Mouse (Mus musculus) adrenal gland, postnatal 4 days (tissue): ENCODE data around the gene Tmem184b. TPM values are rescaled to one million over a fixed set of nuclear protein-coding genes. Genes with fewer than 3 reads are reported as not detected.

Experiments
- DNase-seq, 2 experiments: peaks; one replicate each; pipeline ENCODE4 v3.0.0; 2021 to 2022; ENCODE audit warnings: low spot score in 2 of 2, mixed read lengths in 2 of 2
- total RNA-seq, 2 experiments: library from RNA; stranded (reverse); gene quantifications; 2 replicates each; pipeline ENCODE4 v1.2.3; 2021

Gene Tmem184b
- total RNA-seq, 2 experiments from 2014 or later = 45.7 to 47.4 TPM

DNA sequence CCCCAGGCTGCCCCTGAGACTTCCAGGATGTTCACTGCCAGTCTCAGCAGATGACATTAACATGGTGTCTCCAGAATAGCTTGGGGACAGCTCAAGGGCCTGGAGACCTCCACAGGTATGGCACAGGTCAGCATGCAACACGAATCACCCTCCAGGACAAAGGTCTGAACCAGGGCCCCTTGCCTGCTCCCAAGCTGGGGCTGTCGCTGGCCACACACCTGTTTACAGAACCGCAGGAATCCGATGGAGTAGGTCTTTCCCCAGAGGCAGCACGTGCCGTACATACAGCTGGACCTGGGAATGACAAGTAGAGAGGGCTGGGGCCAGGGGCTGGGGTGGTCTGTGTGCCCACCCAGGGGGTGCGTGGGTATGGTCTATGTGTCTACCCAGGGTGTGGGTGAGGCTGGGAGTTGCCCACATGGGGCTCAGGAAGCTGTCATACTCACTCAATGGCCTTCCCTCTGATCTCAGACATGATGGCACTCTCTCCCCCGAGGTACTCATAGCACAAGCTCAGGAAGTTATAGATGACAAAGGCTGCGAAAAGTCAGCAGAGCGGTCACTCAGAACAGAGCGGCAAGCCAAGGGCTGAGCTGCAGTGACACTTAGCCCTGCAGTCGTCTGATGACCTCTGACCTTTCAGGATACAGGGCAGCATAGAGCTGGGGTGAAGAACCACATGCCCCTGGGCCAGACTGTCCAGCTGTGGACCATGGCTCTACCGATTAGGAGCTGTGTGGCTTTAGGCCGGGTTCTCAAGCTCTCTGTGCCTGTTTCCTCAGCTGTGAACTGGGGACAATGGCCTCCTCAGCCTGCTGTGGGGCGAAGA is 33.7 kb downstream of the Tmem184b start:
- no peak for DNase-seq

DNA sequence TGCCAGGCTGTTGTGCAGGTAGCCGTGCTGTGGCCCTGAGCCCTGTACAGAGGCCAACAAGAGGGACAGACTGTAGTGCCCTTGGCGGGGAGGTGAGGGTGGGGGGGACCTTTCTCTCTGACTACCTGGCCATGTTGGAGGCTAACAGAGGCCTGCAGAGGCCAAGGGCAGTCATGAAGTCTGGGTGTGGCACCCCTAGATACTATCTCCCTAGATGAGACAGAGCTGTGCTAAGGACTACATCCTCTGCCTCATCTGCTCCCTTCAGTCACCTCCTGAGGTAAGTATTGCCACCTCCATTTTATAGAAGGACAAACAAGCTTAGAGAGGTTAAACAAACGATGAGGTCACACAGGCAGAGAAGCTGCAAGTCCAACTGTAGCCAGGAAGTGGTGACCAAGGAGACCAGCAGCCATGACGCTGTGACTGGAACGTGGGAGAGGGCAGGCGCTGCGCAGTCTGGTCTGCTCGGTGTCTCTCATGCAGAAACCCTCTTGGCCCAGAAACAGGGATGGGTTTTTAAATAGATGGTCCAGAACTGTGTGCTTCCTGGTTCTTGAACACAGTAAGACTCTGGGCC is 34.4 kb downstream of the Tmem184b start:
- DNase-seq = no peak

DNA sequence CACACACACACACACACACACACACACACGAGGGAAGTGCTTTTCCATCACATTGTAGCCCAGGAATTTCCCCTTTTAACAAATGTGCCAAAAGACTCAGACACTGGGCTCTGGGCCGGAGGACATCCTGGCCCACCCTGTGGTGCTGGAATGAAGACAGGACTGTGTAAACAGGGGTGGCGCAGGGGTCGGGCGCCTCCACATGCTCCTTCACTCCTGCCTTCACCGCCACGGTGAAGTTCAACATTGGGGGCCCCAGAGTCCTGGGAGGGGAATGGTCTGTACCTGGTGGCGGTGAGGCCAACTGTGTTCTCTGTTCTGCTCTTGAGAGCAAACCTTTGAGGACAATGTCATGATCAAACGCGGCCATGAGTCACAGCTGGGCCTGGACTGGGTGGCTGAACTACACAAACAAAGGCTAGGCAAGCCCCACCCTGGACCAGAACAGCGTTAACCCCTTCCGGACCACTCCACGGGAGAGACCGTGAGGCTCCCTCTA is 35.0 kb downstream of the Tmem184b start:
- DNase-seq = peak in 1 of 2 experiments; percentile 21

DNA sequence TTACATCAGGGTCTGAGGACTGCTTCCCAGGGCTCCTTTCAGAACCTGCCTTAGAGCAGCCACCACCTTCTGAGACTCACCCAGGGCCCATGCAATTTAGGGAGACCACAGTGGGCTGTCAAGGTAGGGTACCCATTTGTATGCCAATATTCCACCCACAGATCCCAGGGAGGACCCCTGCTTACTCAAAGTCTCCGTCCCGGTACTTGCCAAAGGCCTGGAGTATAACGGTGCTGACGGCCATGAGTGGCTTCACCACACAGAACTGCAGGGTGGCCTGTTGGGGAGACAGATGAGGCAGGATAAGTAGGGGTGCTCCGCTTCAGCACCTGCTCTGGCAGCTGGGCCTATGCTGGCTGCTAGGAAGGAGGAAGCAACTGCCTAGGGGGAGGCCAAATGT is 37.0 kb downstream of the Tmem184b start:
- DNase-seq = no peak

DNA sequence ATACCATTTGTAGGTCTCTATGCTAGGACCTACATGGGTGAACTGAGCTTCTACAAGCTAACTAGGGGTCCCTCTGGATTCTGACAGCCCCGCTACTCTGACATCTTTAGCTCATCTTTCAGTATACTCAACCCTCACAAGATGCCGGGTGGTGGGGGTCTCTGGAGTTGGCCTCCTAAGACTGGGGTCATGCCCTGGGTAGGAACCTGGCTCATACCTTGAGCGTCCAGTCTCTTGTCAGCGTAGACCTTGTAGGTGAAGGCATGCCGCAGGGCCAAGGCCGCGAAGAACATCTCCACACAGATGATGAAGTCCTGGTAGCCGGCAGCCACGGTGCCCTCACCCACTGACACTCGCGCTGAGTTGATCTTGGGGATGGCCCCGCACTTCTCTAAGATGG is 38.3 kb downstream of the Tmem184b start:
- no peak for DNase-seq

DNA sequence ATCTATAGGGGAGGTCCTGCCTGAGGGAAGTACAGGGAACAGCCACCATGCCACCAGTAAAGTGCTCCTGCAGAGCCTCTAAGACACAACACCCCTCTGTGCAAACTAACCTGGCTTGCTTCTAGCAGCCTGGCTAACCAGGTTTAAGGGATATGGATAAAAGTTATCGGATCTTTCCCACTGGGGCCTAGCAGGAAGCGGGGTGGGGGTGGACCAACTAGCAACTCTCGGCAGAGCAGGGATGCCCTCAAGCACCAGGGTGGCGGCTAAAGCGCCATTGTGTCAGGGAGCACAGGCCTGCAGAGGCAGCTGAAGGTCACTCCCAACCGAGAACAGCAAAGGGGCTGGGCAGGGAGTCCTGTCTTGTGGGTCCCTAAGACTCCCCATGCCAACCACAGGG is 39.2 kb downstream of the Tmem184b start:
- no peak for DNase-seq

DNA sequence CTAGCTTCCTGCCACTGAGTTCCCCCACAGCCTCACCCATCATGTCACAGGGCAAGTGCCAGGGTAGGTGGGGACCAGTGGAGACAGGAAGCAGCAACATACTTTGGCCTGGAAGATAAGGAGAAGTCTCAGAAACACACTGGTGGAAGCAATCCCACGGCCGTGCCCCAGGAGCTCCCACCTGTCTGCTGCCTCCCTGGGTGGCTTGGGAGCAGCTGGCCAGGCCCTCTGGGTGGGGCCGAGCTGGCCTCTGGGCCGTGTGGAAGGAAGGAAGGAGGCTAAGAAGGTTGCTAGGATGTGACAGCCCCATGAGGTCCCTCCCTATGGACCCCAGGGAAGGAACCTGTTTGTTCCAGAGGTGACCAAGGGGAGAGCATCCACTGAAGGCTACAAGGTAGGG is 42.3 kb downstream of the Tmem184b start:
- no peak for DNase-seq

DNA sequence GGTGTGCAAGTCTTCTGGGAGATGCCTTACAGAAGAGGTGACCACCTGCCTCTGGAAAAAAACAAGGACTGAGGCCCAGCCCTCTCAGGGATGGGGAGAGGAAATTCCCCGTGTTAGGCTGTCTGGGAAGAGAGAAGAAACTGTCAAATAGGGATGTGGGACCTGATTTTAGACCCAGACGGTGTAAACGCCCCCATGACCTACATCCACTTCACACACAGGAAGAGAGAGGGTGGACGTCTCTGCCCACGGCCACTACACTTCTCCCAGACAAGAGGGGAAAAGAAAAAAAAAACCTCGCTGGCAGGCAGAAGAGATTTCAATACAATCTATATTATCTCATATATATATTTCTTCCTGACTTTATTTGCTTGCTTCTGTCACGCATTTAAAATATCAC is 43.0 kb downstream of the Tmem184b start:
- DNase-seq = no peak

DNA sequence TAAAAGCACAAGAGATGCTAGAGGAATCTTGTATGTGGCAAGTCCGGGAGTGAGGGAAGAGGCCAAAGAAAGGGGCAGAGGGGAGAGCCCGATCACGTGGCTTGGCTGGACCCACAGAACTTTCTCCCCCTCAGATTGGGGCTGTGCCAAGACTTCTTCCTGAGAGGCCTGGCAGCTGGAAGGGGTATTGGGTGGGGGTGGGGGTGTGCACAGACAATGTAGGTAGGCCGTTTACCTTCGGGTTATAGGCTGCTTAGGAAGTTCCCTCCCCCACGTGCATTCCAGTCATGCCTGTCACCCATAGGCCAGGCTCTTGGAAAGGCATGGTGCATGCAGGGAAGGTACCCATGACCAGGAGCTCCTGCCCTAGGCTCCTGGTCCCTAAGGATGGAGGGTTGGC is 43.4 kb downstream of the Tmem184b start:
- no peak for DNase-seq

DNA sequence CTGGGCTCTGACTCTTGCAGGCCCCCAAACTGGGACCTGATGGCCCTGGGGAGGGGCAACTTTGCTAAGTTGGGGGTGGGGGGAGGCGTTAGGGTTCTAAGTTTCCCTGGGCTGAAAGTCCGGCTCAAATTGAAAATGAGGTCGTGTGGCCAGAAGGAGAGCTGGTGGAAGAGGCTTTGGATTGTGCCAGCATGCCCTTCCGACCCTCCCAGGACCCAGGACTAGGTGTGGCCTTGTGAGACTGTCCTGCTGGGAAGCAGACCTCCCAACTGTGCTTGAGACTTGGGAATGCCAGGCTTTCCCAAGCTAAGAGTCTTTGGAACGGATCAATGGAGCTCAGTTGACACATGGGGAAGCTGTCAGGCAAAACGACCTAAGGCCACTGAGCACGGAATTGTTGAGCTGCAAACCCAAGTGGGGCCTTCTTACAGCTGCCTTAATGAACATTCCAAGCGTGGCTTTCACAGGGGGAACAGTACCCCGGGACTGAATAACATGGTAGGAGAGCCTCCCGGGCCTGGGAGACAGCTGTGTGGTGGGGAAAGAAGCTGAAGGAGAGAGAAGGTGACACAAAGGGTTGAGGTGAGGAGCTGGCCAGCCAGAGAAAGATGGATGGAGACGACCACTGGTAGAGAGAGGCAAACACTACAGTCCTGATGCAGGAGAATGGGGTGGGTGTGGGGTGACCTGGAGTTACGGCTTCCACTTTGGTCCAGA is 45.2 kb downstream of the Tmem184b start:
- DNase-seq = no peak

DNA sequence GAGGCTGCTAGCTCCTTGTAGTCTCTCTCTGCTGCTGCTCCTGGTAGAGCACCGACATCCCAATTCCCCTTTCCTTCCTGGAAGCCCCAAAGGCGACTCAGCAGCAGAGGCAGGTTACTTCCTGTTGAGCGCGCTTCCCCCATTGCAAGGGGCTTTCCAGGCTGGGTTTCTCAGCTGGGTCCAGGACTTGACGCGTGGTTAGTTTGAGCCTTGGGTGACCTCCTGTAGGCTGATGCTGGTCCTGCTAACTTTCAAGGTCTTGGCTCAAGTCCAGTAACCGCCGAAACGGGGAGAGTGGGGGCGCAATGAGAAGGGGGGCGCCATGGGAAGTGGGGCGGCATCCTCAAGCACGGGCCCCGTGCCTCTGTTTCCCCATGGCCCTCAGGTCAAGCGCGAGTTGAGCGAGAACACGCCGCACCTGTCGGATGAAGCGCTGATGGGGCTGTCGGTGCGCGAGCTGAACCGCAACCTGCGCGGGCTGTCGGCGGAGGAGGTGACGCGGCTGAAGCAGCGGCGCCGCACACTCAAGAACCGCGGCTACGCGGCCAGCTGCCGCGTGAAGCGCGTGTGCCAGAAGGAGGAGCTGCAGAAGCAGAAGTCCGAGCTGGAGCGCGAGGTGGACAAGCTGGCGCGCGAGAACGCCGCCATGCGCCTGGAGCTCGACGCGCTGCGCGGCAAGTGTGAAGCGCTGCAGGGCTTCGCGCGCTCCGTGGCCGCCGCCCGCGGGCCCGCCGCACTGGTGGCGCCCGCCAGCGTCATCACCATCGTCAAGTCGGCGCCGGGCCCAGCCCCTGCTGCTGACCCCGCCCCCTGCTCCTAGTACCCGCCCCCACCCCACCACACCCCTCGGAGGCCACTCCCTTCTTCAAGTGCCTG is 46.1 kb downstream of the Tmem184b start:
- DNase-seq = peak in 1 of 2 experiments; percentile 17

DNA sequence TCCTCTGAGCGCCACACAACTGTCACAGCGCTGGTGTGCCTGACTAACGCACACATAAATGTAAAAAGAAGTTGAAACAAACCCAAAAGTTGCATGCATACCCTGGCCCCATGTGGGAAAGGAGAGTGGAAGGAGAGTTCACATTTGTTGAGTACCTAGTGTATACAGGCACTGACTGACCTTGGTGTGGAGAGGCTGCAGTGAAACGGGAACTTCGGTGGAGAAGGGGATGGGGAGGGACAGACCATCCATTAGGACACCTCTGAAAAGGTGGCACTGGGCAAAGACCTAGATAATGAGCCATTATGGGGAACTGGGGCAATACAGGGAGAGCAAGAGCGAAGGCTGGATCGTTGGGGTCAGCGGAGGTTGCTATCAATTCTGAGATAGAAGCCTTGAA is 46.9 kb downstream of the Tmem184b start:
- DNase-seq = no peak

DNA sequence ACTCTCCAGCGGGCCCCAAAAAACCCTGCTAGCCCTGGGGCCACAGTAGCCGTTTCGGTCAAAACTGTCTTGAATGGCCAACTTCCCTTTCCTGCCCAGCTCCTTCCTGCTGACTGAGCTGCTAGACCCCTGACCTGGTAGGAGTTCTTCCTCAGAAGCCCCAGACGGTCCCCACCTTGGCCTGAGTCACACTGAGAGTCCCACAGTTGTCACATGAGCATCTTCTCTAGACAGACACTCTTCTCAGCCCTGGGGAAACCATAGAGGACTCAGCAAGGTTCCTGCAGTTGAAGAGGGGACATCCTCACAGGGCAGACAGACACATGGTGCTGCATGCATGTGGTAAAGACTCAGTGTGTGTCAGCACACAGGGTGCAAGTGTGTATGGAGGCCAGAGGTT is 48.8 kb downstream of the Tmem184b start:
- no peak for DNase-seq

DNA sequence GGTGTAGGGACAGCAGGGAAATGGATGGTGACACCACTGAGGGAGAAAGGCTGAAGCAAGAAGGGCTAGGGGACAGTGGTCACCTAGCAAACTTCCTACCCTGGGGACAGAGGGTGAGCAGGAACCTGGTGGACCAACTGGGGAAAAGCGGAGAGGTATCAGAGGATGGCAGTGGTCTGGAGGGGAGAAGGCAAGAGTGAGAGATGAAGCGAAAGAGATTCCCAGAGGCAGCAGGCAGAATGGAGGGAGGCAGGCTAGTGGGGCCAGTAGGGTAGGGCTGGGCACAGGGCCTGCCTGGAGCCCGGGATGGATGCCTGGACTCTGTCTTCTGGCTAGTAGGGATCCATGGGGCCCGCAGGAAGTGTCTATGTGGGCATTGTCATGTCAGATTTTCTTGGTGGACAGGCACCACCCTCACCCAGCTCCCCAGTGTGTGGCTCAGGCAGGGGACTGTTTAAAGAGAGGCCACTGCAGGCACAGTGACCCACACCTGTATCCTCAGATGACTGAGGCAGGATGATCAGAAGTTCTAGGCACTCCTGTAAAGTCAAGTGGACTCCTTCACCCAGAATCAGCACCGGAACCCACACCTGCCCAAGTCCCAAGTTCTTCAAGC is 49.6 kb downstream of the Tmem184b start:
- DNase-seq = no peak

DNA sequence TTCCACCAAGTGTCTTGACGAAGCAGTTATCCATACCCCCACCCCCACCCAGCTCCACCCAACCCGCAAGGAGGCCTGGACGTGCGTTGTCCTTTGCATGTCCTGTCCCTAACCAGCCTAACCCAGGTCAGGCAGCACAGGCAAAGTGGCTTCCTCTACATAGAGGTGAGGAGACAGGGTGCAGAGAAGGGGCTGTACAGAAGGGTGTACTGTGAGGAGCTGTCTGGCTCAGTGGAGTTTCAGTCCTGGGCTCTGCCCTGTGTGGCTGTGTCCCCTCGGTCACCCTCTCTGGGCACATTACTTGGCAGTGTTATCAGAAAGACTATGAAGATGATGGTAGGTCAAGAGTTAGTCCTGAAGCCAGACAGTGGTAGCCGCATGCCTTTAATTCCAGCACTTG is 50.9 kb downstream of the Tmem184b start:
- DNase-seq = no peak

DNA sequence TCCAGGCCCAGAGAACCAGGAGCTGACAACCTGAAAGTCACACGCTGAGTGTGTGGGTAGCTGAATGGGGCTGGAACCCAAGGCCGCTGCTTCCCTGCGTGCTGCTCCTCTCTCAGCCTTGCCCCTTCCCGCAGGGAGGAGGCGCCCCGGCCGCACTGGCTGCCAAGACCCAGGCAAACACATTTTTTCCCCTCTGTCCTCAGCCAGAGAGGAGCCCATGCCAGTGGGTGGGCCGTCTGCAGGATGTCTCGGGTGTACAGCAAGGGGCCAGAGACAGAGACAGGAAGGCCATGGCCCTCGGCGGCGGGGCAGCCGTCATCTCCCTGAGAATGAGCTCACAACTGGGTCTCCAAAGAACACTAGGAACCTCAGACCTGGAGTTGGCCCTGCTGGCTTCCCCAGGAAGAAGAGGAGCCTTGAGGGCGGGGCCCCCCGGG is 52.0 kb downstream of the Tmem184b start:
- DNase-seq = peak in 1 of 2 experiments; percentile 19

DNA sequence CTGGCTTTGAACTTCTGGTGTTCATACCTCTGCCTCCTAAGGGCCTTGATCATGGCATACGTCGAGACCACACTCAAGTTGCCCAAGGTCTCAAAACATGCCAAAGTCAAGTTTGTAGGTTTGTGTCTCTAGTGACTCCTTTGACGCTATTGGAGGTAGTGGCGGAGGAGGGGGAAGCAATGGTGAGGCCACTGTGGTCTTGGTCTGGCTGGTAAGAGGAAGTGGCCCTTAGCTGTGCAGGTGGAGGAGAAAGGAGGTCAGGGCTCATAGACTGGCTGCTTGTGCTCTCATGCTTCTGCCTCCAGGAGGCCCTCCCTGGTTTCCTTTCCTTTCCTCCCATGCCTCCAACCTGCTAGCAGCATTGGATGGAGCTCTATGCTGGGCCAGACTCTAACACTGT is 52.5 kb downstream of the Tmem184b start:
- DNase-seq = no peak

DNA sequence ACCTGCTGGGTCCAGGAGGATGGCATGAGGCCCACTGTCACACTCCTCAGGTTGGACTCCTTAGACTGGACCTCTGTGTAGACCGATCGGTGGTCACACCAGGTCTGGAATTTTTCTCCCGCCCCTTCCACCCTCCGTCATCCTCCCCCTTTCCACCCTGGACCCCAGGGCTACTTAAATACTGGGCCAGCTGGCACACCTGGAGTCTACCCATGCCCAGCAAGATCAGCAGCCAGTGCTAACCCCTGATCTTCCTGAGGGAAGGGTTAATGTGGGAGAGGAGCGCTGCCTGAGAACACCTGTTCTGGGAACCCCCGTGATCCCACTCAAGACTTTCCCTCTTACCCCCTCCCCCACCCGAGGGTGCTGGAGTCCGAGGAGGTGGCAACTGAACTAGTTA is 54.7 kb downstream of the Tmem184b start:
- DNase-seq = no peak

DNA sequence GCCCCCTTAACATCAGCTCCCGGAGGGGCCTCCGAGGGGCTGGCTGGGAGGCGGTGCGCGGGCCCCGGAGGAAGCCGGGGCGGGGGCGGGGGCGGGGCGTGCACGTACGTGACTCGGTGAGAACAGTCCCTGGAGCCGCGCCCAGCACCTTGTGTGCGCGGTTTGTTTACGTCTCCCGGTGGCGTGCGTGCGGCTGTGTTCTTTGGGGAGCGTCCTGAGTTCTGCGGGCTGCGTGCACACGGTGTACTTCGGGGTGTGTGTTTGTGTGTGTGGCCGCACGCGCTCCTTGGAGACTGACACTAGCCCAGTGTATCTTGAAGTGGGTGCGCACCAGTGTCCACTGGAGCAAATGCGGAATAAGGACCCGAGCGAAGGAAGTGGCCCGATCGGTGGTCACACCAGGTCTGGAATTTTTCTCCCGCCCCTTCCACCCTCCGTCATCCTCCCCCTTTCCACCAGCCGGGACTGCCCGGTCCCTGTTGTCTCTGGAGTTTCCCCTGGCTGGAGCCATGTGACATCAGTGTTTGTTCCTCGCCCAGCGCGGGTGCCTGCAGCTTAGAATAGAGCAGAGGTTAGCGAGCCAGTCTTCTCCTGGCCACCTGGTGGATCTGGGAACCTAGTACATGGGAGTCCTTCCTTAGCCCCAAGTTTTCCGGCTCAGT is 55.4 kb downstream of the Tmem184b start:
- DNase-seq = peak in 1 of 2 experiments; percentile 30
